Mouse (Mus musculus): ENCODE data around the gene Nr3c2.

Gene Nr3c2

DNA sequence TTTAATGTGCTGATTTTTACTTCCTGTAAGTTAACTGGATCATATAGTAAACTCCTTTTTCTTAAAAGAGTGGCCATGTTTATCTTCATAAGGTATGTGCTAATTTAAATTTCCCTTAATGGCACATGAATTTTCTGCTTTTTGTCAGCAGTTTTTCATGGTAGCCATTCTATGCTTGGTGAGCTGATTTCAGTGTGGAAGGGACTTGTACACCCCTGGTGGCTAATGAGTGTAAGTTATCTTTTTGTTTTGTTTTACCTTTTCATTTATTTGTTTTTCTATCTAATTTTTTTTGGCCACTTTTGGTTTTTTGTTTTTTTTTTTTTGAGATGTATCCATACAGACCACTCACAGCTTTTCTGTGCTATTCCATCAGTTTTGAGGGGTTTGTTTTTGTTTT is 340.2 kb downstream of the Nr3c2 start:
- no peak for DNase-seq (ENCODE audit: low read depth, low spot score)

DNA sequence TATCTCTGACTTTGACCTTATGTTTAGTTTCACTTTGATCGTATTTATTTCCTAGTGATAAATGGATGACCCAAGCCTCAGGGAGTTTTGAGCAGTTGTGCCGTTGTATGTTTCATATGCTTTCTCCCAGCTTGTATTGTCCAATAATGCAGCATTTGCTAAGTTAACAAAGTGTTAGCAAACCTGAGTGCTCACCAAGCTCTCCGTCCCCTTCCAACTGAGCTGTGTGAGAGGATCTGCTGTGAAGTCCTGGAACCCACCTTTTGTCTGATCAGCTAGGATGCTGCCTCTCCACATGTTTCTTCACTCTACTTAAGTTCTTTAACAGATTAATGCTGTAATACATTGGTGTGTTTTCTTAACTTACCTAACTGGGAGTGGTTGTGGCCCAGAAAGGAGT is 342.1 kb downstream of the Nr3c2 start:
- no peak for DNase-seq (ENCODE audit: low read depth, low spot score)

DNA sequence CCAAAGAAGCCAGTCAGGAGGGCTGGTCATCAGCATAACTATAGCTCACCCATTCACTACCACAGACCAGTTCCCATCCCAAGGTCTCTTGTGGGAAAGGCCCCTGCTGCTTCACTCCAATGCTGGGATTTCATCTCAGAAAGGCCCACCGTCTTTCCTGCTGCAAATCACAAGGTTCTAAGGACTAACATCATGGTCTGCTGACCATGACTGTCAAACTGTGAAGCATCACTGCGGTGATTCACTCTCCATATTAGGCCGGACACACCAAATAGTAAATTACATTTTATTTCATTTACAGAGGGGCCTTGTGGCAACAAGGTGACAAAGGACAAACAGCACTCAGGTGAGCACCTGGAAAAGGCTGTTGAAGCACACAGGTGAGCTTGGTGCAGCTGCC is 350.9 kb downstream of the Nr3c2 start:
- no peak for DNase-seq (ENCODE audit: low read depth, low spot score)

DNA sequence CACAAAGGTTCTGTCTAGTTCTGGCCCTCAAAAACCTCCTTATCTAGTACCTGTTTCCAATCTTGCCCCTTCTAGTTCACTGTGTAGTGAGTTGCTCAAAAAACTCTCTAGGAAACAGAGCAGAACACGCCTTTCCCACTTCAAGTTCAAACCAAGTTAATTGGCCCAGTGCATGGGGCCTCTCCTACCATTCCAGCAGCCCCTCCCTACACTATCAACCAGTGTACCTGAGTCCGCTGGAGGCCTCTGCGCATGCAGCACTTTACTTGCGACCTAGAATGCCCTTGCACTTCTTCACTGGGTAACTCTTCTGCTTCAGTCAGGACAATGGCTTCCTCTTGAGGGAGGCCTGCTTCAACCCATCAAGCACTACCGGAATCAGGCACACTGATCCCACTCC is 351.9 kb downstream of the Nr3c2 start:
- DNase-seq (ENCODE audit: low read depth, low spot score), result no peak

DNA sequence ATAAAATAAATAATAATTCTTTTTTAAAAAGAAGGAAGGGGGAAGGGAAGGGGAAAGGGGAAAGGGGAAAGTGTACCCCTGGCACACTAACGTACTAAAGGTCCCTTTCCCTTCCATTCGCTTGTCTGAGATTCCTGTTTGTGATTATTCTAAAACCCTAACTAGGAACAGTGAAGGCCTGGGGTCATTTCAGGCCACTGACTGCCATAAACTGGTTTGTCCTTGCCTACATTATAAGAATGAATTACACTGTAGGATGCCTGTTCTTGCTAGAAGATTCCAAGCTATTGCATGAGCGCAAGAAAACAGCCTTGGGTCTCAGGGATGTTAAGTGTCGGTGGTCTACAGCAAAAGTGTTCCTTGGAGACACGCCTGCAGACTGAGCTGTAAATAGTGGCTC is 355.2 kb downstream of the Nr3c2 start:
- no peak for DNase-seq (ENCODE audit: low read depth, low spot score)

DNA sequence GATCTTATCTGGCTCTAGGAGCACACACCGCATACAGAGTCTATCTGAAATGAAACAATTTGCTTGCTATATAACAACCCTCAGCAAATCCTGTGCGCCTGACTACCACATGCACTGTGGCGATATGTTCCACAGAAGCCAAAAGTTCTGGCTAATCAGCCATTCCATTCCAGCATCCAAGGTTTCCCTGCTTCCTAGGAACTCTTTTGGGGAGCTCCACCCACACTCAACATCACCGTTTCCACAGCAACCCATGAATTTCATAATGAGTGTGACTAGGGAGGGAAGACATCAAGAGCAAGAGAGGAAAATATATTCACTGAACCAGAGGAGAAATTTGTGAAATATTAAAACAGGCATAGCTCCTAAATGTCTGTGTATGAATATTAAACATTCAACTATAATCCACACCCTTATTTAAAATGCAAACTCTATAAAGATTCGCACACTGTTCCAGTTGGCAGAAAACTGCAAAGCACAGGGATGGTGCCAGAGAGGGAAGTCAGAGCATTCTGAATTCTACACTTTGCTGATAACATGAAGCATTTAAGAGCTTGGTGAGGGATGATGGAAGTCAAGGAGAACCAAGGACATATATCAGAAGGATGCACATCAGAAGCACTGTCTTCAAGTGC is 357.3 kb downstream of the Nr3c2 start:
- no peak for DNase-seq (ENCODE audit: low read depth, low spot score)

DNA sequence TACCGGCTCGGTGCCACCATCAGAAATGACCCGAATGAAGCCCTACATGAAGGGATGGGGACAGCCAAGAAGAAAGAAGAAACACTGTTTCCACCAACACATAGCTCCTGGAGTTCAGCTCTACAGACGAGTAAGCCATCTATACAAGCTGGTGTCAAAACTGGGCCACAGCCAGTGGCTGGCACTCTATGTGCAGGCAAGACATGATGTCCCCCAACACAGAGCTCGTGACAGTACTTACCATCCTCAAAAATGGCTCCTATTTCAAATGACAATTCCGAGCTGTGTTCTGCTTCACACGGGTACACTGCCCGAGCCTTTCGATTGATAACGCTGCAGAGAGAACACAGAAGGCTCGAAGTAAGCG is 357.8 kb downstream of the Nr3c2 start:
- DNase-seq (ENCODE audit: low read depth, low spot score), result no peak

DNA sequence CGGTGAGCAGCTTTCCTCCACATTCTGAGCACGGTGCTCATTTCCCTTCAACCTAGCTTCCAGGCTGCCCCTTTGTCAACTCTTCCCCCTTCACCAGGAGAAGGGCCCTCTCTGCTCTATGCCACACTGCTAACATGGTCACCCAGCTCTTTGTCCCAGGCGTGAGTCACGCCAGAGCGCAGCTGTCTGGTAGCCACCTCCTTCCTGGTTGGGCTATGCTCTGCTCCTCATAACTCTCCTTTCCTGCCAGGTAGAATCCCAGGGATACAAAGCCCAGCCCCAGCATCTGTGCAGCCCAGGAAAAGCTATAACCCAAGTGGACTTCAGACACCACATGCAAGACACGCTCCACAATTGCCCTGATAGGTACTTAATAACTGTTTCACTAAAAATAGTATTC is 362.0 kb downstream of the Nr3c2 start:
- DNase-seq (ENCODE audit: low read depth, low spot score), result no peak

DNA sequence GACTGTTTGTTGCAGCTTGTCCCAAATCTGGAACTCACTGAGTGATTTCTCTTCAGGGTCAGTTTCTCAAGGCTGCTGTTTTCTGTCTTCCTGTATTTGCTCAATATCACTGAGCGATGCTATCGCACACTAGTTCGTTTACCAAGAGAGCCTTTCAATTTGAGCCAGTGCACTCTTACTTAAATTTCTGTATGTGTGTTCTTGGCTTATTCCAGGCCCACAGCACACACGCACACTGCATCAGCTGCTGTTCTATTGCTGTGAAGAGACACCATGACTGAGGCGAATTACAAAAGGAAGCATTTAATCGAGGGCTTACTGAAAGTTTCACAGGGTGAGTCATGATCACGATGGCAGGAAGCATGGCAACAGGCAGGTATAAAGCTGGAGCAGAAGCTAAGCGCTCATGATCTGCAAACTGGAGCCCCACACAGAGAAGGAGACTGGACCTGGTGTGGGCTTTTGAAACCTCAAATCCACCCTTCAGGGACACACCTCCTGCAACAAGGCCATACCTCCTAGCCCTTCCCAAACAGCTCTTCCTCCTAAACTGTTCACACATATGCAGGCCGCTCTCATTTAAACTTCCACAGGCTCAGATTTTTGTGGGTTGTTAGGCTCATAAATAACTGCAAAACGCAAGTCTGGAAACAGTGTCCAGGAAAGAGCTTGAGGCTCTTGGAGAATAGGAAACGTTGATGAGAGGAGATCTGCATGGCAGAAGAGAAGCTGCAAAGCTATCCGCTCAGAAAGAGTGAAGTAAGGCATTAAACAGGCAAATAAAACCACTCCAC is 363.2 kb downstream of the Nr3c2 start:
- no peak for DNase-seq (ENCODE audit: low read depth, low spot score)

DNA sequence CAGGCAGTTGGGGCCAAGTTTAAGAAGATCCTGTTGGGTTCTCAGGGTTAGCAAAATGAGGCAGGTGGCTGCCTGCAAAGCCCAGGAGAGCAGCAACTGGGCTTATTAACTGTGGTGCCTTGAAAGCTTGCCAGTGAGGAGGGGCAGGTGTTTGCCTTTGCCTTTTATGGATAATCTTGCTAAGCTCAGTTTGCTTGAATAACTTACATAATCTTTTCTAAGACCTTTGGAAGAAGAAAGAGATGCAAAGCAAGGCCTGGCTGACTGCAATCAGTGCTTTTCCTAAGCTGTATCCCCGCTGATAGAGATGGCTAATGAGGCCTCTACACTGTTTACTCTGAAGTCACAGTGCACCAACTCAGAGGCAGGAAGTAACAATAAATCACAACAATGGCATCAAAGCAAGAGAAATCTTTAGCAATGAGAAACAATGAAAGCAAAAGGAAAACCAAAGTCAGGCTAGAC is 368.7 kb downstream of the Nr3c2 start:
- peak; percentile 10 for DNase-seq (ENCODE audit: low read depth, low spot score)

DNA sequence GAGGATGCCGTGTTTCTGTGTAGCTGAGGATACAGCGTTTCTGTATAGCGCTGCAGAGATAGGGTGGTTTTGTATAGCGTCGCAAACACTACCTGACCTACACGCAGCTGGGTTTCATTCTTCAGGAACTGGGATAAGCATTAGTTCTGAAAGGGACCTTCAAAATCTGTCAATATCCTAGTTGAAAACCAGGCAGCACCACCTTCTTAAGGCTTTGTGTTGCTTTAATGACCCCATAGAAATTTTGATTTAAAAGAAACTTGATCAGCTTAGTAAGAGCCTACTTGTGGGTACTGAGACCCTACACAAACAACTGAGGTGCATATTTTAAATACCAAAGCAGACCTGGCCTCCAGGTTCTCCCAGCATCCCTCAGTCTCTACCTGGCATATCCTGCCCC is 372.9 kb downstream of the Nr3c2 start:
- DNase-seq (ENCODE audit: low read depth, low spot score), result no peak

DNA sequence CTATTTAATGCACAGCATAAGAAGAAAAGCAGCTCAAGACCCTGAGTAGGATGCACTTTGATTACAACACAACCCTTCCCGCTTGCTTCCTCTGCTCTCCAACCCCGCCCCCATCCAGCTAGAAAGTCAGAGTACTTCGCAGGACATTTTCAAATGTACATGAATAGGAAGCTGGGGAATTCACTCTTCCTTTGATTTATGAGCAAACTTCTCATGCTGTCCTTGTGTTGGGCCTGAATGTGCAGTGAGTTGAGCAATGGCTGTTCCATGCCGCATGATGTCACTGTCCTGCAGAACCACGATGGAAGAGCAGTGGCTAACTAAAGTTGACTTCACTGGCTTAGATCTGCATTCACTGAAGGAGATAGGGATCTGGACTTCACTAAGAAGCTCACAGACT is 376.3 kb downstream of the Nr3c2 start:
- no peak for DNase-seq (ENCODE audit: low read depth, low spot score)

DNA sequence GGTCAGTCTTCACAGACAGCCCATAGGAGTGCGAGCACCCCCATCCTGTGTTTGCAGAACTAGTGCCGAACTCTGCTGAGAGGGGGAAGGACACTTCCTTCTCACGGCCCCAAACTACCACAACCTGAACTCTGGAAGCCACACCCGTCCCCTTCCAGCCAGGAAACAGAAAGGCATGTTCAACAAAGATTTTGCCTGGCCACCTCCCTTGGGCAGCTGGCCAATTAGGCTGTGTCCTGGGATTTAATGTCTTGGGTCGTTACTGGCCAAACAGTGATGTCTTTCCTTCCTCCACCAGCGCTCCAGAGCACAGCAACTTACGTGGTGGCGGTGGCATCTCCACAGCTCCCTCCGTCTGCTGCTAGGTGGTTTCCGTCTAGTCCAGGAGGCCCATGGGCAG is 377.6 kb downstream of the Nr3c2 start:
- peak; percentile 22 for DNase-seq (ENCODE audit: low read depth, low spot score)

DNA sequence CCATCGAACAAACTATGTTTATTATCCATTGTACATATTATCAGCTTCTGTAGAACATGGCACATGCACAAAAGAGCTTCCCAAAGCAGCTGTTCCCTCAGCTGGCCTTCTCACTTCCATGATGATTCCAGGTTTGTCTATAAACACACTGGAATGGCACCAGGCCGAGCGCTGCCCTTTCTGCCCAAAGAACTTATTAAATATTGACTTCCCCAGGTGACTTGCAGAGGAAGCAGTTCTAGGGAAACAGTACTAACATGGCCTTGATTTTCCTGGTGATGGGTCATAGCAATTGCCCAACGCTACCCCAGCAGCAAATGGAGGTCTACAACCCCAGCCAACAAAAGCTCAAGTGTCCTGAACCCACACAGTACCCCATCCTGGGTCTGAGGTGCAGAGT is 379.0 kb downstream of the Nr3c2 start:
- DNase-seq (ENCODE audit: low read depth, low spot score), result no peak

DNA sequence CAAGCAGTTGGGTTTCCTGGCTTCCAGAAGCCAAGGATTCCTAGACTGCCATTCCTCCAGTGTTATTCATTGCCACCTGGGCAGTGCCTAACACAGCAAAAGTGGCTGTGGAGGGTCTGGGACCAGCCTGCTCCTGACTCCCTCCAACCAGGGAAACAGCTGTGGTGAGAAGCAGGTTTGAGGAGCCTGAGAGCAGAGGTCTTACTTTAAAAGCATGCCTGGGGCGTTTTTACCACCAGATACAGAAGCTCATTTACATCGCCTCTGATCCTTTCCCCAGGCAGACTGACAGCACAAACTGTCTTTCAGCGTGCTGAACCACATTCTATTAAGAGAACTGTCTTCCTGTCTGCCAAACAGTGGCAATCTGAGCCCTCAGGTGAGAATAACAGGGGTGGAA is 380.7 kb downstream of the Nr3c2 start:
- no peak for DNase-seq (ENCODE audit: low read depth, low spot score)

DNA sequence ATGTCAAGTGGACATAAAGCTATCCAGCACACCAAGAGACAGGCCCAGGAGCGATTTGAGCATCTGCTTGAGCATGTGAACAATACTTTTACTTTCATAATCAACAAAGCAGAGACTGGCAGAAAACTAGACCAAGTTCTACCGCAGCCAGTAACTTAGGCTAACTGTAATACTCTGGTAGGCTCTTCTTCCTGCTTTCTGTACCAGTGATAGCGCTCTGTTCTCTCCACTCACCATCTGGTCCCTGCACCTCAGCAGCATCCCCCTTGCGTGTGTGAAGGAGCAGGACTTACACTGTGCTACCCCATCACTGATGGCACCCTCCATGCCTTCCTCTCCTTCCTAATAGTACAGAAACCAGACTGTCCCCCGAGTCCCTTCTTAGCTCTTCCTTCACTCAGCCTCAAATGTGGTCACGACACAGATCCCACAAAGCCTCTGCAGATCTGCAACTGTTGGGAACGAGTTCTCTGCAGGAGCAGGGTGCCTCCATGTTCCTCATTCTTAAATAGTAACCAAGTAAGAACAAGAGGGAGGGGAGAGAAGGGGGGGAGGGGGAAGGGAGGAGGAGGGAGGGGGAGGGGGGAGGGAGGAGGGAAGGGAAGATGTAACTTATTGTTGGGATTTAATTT is 383.5 kb downstream of the Nr3c2 start:
- DNase-seq (ENCODE audit: low read depth, low spot score), result no peak

DNA sequence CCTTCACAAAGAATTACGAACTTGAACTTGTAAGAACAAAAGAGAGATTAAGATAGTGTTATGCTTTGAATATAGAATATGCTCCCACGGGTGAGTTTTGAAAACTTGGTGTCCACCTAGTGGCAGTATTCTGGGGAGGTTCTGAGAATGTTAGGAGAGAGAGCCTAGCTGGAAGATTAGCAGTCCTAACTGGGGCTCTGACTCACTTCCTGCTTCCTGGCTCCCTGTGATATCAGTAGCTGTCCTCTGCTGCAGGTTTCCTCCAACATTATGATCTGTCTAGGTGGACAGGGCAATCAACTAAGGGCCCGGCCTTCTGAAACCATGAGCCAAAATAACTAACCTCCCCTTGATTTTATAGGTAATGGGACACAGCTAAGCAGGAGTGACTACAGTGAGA is 385.2 kb downstream of the Nr3c2 start:
- no peak for DNase-seq (ENCODE audit: low read depth, low spot score)

DNA sequence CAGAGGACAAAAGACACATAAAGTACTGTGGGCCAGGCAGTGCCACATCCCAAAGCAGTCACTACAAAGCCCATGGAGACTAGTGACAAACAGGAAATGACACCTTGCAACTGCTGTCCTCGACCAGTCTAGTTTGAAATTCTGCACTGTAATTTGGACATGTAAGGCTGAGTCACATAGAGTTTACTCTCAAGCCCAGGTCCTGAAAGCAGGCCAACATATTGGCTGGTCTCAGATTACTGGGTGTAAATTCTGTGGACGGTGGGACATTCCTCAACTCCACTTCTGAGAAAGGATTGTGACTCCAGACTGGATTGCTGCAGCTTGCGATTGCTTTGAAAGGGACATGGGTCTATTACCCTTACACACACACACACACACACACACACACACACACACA is 388.8 kb downstream of the Nr3c2 start:
- DNase-seq (ENCODE audit: low read depth, low spot score), result no peak

DNA sequence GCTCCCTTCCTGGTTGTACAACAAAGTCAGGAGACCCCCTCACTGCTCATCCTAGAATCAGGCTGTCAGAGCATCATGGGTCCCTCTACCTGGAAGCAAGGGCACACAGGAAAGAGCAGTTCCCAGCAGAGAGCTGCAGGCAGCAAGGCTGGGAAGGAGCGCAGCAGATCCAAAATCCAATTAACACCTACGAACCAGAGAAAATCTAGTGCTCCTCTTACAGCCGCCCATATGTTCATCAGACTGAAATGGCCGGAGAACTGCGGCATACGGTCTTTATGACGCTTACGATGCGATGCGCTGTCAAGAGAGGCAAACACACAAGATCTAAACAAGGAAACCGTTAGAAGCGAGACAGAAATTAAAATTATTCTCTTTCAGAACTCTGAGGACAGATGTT is 389.2 kb downstream of the Nr3c2 start:
- no peak for DNase-seq (ENCODE audit: low read depth, low spot score)

DNA sequence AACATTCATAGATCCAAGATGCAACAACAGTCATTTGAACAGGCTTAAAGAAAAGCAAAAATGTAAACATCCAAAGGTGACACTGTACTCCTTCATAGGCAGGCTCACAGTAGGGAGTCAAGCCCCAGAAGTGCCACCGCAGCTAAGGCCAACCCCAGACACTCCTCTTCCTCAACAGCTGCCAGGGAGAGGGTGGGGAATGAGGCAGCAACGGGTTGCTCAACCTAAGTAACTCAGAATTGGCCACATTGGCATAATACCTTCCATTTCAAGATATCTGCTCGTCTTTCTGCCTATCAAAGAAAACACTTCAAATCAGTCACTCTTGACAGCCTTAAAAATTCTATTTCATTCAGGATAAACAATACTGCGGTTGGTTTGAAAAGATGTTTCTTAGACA is 392.9 kb downstream of the Nr3c2 start:
- no peak for DNase-seq (ENCODE audit: low read depth, low spot score)

DNA sequence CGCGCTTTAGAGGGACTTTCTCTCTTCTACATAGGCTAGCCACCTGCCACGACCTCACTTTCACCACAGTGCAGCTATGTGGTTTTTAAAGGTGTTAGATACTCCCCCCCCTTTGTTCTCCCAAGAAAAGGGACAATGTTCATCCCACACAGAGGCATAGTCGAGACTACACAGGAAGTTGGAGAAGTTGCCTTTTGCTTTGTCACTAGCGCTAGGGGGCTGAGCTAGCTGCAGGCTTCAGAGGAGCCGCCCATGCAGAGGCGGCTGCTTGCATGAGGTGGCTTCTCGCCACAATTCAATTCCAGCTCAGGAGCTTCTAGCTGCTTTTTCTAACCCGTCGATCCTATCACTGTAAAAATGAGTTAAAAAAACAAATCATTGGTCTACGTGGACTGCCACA is 393.4 kb downstream of the Nr3c2 start:
- DNase-seq (ENCODE audit: low read depth, low spot score), result no peak

DNA sequence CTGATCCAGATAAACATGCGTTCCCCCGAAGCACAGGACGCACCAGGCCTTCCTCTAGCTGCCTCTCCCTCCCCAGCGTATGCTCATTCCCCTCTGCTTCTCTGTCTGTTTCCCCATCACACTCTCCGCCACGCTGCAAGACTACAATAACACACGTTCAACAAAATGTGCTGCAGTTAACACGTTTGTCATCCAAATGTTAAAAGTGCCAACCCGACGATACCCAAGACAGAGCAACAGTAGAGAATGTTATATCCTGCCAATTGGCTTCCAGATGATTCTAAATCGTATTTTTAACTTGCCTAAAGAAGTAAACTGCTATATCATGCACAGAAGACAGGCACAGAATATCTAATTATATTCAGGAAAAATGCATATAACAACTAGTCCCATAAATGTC is 395.4 kb downstream of the Nr3c2 start:
- DNase-seq (ENCODE audit: low read depth, low spot score), result no peak
